Mouse (Mus musculus) C2C12 (cell line): ENCODE measurements around the gene Timm17a. TPM values are rescaled to one million over a fixed set of nuclear protein-coding genes. Genes with fewer than 3 reads are reported as not detected.

Experiments used
- H3K27me3 ChIP-seq: one replicate; pipeline ENCODE4 v1.6.1; 2011; ENCODE audit not compliant: control insufficient read depth, insufficient read depth, insufficient read length
- H3K36me3 ChIP-seq: one replicate; pipeline ENCODE4 v1.6.1; 2011; ENCODE audit not compliant: control insufficient read depth, insufficient read depth
- H3K4me3 ChIP-seq: one replicate; pipeline ENCODE4 v1.5.1; 2011; ENCODE audit warnings: mild to moderate bottlenecking, control low read depth; ENCODE audit not compliant: poor library complexity, insufficient read depth, severe bottlenecking
- H3K79me2 ChIP-seq: one replicate; pipeline ENCODE4 v1.6.1; 2011; ENCODE audit not compliant: control insufficient read depth, insufficient read depth
- H3K79me3 ChIP-seq: one replicate; pipeline ENCODE4 v1.6.1; 2011; ENCODE audit warnings: low read depth, control low read depth
- H3ac ChIP-seq: one replicate; pipeline ENCODE3; 2011; ENCODE audit warnings: low read depth; ENCODE audit not compliant: control insufficient read depth, insufficient read length
- CEBPB ChIP-seq: IDR thresholded peaks from one replicate; pipeline ENCODE4 v1.6.1; 2011; ENCODE audit warnings: low read depth, mild to moderate bottlenecking, control low read depth, moderate library complexity
- CTCF ChIP-seq: IDR thresholded peaks from one replicate; pipeline ENCODE4 v1.5.1; 2011; ENCODE audit not compliant: control insufficient read depth, insufficient read depth, insufficient read length
- FOSL1 ChIP-seq: IDR thresholded peaks from one replicate; pipeline ENCODE4 v1.8.0; 2011; ENCODE audit warnings: mild to moderate bottlenecking, low read length; ENCODE audit not compliant: poor library complexity, insufficient read depth, severe bottlenecking
- MAX ChIP-seq: IDR thresholded peaks from one replicate; pipeline ENCODE4 v1.6.1; 2011; ENCODE audit warnings: mild to moderate bottlenecking, control low read depth
- MYOD1 ChIP-seq: IDR thresholded peaks from one replicate; pipeline ENCODE4 v1.6.1; 2011; ENCODE audit warnings: low read depth; ENCODE audit not compliant: control insufficient read depth, insufficient read length
- MYOG ChIP-seq: IDR thresholded peaks from one replicate; pipeline ENCODE4 v1.6.1; 2011; ENCODE audit not compliant: control insufficient read depth, insufficient read length; ENCODE audit errors: extremely low read depth
- USF1 ChIP-seq: IDR thresholded peaks from one replicate; pipeline ENCODE4 v1.6.1; 2011; ENCODE audit warnings: low read depth, mild to moderate bottlenecking, control low read depth, moderate library complexity
- polyA plus RNA-seq: library from polyadenylated mRNA; unstranded; fragments of >200 nt; fragmentation: generic; extraction: Trizol; gene quantifications from one replicate; pipeline ENCODE4 v1.2.1, GENCODE M21; 2012; ENCODE audit warnings: missing spikeins

Gene Timm17a
- polyA plus RNA-seq, 1 experiment = 218 TPM

DNA sequence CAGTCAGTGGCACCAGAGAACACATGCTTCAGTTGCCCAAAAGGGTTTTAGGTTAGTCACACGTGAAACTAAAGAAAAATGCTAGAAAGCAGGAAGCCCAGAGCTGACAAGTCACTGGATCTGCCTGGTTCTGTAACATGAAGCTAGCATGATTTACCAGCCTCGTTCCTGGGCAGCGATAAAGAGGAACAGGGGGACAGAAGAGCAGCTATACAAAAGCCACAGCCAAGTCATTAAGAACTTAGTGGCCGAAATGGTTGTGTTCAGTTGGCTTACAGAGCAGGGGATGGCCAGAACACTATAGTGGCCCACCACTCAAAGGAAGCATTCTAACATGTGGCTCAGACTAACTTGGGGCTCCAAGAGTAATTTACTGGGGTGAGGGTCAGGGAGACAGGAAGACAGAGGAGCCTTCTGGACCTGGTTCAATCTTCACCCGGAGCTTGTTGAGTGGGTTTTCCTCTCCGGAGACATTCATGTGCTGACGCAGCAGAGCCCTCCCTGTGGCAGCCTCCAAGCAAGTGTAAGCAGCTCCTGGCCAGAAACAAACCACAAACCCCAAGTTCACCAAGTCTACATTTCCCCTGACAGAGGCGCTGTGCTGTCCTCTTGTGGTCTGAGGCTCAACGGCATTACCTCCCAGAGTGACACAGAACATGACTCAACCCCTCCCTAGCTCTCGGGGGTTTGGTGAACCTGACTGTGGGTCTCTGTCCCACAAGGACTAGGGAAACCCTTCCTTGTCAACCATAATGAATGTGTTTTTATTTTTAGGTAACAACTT, 45.7 kb downstream of the Timm17a start:
- Histone ChIP-seq H3K27me3 (no peaks in the 10 kb centered on the region), H3K4me3 (no peak overlapping the region), H3ac (no peak overlapping the region), H3K36me3 (peaks cover 8% of the 10 kb centered on the region), H3K79me3 (no peaks in the 10 kb centered on the region), H3K79me2 (no peaks in the 10 kb centered on the region)
- TF ChIP-seq CTCF (peak; percentile 31), MYOD1 (no peak)

DNA sequence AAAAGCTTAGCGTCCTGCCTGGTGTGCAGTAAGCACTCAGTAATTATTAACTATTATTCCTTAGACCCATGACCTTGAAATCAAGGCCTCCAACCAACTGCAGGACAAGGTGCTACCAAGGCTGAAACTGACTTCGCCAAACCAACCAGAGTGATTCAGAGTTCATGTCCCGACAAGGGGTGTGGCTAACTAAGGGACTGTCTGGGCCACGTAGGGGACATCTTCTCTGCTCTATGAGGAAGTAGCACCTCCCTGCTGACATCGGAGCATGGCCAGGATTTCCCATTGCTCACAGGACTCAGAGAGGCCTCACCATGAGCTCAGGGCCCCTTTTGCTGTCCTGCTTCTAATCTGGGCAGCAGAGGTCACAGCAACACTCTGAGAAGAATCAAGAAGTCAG, 47.7 kb downstream of the Timm17a start:
- H3K36me3 ChIP-seq = peaks cover 8% of the 10 kb centered on the region
- no peak for TF ChIP-seq MAX
- TF ChIP-seq MYOD1 = no peak
- no peak for TF ChIP-seq CEBPB
- no peak for TF ChIP-seq FOSL1
- no peak for TF ChIP-seq CTCF
- TF ChIP-seq USF1 = no peak
- TF ChIP-seq MYOG = no peak
- H3K27me3 ChIP-seq = no peaks in the 10 kb centered on the region
- no peak overlapping the region for H3ac ChIP-seq
- H3K79me3 ChIP-seq = no peaks in the 10 kb centered on the region
- no peak overlapping the region for H3K4me3 ChIP-seq
- H3K79me2 ChIP-seq = no peaks in the 10 kb centered on the region

DNA sequence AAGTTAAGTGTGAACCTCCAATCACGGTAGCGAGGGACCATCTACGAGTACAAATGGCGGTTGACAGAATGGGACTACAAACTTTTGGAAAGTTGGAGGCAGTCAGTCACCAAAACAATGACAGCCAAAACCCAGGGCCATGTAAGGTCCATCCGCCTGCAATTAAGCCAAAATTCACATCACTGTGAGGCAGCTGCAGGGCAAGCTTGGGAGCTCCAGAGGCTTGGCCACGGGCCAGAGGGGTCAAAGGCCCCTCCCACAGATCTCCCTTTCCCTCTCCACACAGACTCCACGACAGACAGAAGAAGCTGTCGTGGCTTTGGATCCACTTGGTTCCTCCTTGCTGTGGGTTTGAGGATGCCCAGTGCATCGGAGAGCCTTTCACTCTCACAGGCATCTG, 50.3 kb downstream of the Timm17a start:
- H3K36me3 ChIP-seq = peaks cover 8% of the 10 kb centered on the region
- no peaks in the 10 kb centered on the region for H3K27me3 ChIP-seq
- H3K79me3 ChIP-seq = no peaks in the 10 kb centered on the region
- H3ac ChIP-seq = no peak overlapping the region
- TF ChIP-seq CTCF = no peak
- TF ChIP-seq MAX = no peak
- TF ChIP-seq CEBPB = no peak
- no peak for TF ChIP-seq USF1
- no peak for TF ChIP-seq FOSL1
- no peak for TF ChIP-seq MYOD1
- no peak for TF ChIP-seq MYOG
- H3K79me2 ChIP-seq = no peaks in the 10 kb centered on the region
- H3K4me3 ChIP-seq = no peak overlapping the region

DNA sequence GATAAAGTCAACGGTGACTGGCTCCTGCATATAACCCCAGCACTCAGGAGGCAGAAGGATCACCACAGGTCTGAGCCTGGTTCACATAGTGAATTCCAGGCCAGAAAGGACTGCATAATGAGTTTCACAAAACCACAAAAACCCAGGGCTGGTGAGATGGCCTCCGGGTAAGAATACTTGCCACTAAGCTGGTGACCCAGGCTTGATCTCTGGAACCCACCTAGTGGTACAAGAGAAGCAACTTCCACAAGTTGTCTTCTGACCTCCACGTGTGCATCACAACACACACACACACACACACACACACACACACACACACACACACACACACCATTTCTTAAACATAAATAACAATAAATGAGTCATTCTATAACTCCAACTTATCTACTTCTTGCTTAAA, 51.2 kb downstream of the Timm17a start:
- Histone ChIP-seq H3K4me3 (no peak overlapping the region), H3K79me2 (no peaks in the 10 kb centered on the region), H3K79me3 (no peaks in the 10 kb centered on the region), H3ac (no peak overlapping the region), H3K36me3 (peaks cover 8% of the 10 kb centered on the region), H3K27me3 (no peaks in the 10 kb centered on the region)
- TF ChIP-seq CTCF (no peak), MYOG (no peak), USF1 (no peak), CEBPB (no peak), MAX (no peak), MYOD1 (no peak)

DNA sequence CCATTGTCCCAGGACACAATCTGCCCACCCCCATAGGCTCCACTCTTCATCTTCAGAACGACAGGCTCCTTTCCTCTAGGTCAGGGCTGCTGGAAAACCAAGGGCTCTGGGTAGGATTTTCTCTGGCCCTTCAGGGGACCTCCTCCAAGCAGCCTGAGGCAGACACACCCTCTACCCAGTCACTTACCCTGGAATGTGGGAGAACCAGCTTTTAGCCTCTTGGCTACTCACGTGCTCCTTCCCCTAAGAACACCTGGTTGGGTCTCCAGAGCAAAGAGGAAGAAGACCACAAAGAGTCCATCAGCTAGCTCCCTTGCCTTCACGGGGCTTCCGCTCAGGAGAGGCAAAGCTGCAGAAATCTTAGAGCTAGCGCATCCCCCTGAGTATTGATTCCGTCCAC, 52.6 kb downstream of the Timm17a start:
- Histone ChIP-seq H3K36me3 (peaks cover 8% of the 10 kb centered on the region), H3K27me3 (no peaks in the 10 kb centered on the region), H3ac (no peak overlapping the region), H3K79me3 (no peaks in the 10 kb centered on the region), H3K4me3 (no peak overlapping the region), H3K79me2 (no peaks in the 10 kb centered on the region)
- no peak for TF ChIP-seq FOSL1
- no peak for TF ChIP-seq USF1
- TF ChIP-seq MYOG = no peak
- TF ChIP-seq CEBPB = no peak
- TF ChIP-seq CTCF = no peak
- TF ChIP-seq MYOD1 = no peak
- TF ChIP-seq MAX = no peak

DNA sequence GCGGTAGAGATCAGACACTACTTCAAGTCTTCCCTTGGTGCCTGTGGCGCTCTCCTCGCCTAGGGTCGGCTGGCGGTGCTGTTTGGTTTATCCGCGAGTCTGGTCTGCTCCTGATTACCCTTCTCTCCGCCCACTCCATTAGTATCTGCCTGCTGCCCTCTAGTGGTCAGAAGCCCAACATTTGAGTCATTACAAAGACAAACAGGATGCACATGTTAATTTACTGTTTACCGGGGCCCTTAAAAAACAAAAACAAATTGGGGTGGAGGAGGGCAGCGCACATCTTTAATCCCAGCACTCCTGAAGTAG, 54.5 kb downstream of the Timm17a start:
- TF ChIP-seq MYOG (no peak), CTCF (peak; percentile 35), USF1 (no peak)

More for the DNA sequence above, 54.5 kb downstream of the Timm17a start:
- Histone ChIP-seq H3K4me3 (no peak overlapping the region), H3K79me2 (no peaks in the 10 kb centered on the region), H3K27me3 (no peaks in the 10 kb centered on the region), H3ac (peak overlapping the region; percentile 19), H3K79me3 (no peaks in the 10 kb centered on the region), H3K36me3 (peaks cover 3% of the 10 kb centered on the region)
